ENCODE assay signal across 8 mouse cellular contexts in the genomic region with DNA sequence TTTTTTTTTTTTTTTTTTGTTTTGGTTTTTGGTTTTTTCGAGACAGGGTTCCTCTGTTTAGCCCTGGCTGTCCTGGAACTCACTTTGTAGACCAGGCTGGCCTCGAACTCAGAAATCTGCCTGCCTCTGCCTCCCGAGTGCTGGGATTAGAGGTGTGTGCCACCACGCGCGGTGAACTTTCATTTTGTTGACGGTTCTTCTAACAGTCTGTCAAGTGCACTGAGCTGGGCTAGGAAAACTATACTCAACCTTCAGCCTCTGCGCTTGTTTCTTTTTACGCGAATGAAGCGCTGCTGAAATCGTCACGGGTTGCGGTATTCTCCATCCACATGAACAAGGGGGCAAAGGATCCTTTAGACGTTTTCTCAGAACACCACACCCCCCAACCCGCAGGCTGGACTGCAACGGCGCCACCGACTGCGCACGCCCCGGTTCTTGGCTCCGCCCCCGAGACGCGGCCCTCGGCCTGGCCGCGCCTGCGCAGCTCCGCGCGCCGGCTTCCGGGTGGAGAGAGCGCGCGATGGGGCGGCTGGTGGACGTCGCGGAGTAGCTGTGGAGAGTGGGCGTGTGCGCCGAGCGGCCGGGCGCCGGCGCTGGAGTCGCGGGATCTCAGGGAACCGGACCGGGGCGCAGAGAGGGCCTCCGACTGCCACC. TPM values are rescaled to one million over a fixed set of nuclear protein-coding genes. Genes with fewer than 3 reads are reported as not detected.
DNase-seq lines count a peak whose midpoint lies in the region; ATAC-seq and TF ChIP-seq lines count a peak whose summit lies in the region.

Gene Kctd13, plus strand, starts transcription at position 496 of the 654 bp plus-strand sequence.

- H3K79me2 ChIP-seq in heart, adult 2 months (replicated peaks; ENCODE audit: control insufficient read depth, insufficient read depth, low read length) = no peaks in the 10 kb centered on the region

- H3K27ac ChIP-seq in embryonic facial prominence, embryonic 13.5 days = peak within 1 kb of the TSS; percentile 84
- peak within 1 kb of the TSS; percentile 50 for H3K27ac ChIP-seq in heart, adult 2 months
- H3K27ac ChIP-seq in limb, embryonic 15.5 days = peak within 1 kb of the TSS; percentile 81

- peak within 1 kb of the TSS; percentile 76 for H3K4me3 ChIP-seq in embryonic facial prominence, embryonic 13.5 days
- H3K4me3 ChIP-seq in heart, adult 2 months = peak within 1 kb of the TSS; percentile 93
- peak within 1 kb of the TSS; percentile 92 for H3K4me3 ChIP-seq in limb, embryonic 15.5 days

- peaks cover 24% of the 10 kb centered on the region for H3K36me3 ChIP-seq in embryonic facial prominence, embryonic 13.5 days
- H3K36me3 ChIP-seq in heart, adult 2 months (ENCODE audit: control insufficient read depth, insufficient read depth, low read length) = no peaks in the 10 kb centered on the region
- peaks cover 17% of the 10 kb centered on the region for H3K36me3 ChIP-seq in limb, embryonic 15.5 days

- intact Hi-C loops in heart, adult 2 months (cut with DNase I) = loop anchor here (1.0 to 5.0 kb wide), 4 partner anchors 30 to 68 kb away; partner anchors contain the start of genes Cdiptos and Hirip3

- no peak for TF ChIP-seq EP300 in heart, adult 2 months (IDR thresholded peaks at IDR 0.05; ENCODE audit: insufficient read depth, low read depth, low read length)

- 4% methylated on average over 56 of the region's 56 CpGs for WGBS in embryonic facial prominence, embryonic 13.5 days
- WGBS in heart, adult 2 months = 2% methylated on average over 55 of the region's 56 CpGs
- WGBS in limb, embryonic 15.5 days = 4% methylated on average over 55 of the region's 56 CpGs

- peak; percentile 95 for ATAC-seq in embryonic facial prominence, embryonic 13.5 days (ENCODE audit: insufficient number of reproducible peaks, insufficient read depth, low FRiP score, low TSS enrichment, low read depth)
- ATAC-seq in limb, embryonic 15.5 days (ENCODE audit: insufficient number of reproducible peaks, low FRiP score, low TSS enrichment, low read depth) = peak; percentile 94

- TF ChIP-seq CTCF in heart, adult 2 months (IDR thresholded peaks at IDR 0.05) = no peak

- no peaks in the 10 kb centered on the region for H3K9me3 ChIP-seq in embryonic facial prominence, embryonic 13.5 days
- no peaks in the 10 kb centered on the region for H3K9me3 ChIP-seq in limb, embryonic 15.5 days

- DNase-seq in 3T3-L1 (ENCODE audit: low read depth, low spot score) = peak; percentile 81
- DNase-seq in adrenal gland, postnatal 36 days = peak; percentile 95 to 98
- DNase-seq in heart, adult 2 months = peak; percentile 96 to 97
- DNase-seq in kidney, adult 8-10 months = peak; percentile 89 to 92
- DNase-seq in monocyte, adult 2 months (ENCODE audit: low read depth in 1 of 2, low spot score in 2 of 2) = peak; percentile 76 to 89
- peak; percentile 93 for DNase-seq in spleen, postnatal 36 days (ENCODE audit: low spot score in 2 of 2)

- peaks cover 12% of the 10 kb centered on the region for H3K4me1 ChIP-seq in embryonic facial prominence, embryonic 13.5 days
- peaks cover 2% of the 10 kb centered on the region for H3K4me1 ChIP-seq in heart, adult 2 months (ENCODE audit: control insufficient read depth, insufficient read depth, low read length)
- H3K4me1 ChIP-seq in limb, embryonic 15.5 days = peaks cover 11% of the 10 kb centered on the region

- H3K4me2 ChIP-seq in embryonic facial prominence, embryonic 13.5 days = peak within 1 kb of the TSS; percentile 92
- peak within 1 kb of the TSS; percentile 94 for H3K4me2 ChIP-seq in limb, embryonic 15.5 days

- peak; percentile 52 for TF ChIP-seq POLR2A in heart, adult 2 months (IDR thresholded peaks at IDR 0.05; ENCODE audit: insufficient read depth, low read depth, low read length)

- peak within 1 kb of the TSS; percentile 84 for H3K9ac ChIP-seq in embryonic facial prominence, embryonic 13.5 days
- peak within 1 kb of the TSS; percentile 94 for H3K9ac ChIP-seq in heart, adult 2 months (ENCODE audit: low read depth, low read length)
- H3K9ac ChIP-seq in limb, embryonic 15.5 days = peak within 1 kb of the TSS; percentile 87

- no peaks in the 10 kb centered on the region for H3K27me3 ChIP-seq in embryonic facial prominence, embryonic 13.5 days
- H3K27me3 ChIP-seq in heart, adult 2 months (ENCODE audit: control insufficient read depth, insufficient read depth, low read length) = no peaks in the 10 kb centered on the region
- no peaks in the 10 kb centered on the region for H3K27me3 ChIP-seq in limb, embryonic 15.5 days

RNA-seq across cellular contexts. Expression of gene Kctd13, which starts in this region (rescaled TPM):
- total RNA-seq in adrenal gland, postnatal 36 days (2021) = 10 to 100 TPM; 23.7 to 31.9 TPM
- polyA plus RNA-seq in embryonic facial prominence, embryonic 13.5 days (2015; fragmentation: Nextera tagmentation; extraction: Ambion mirVana) = 17.8 and 19.8 TPM in 2 replicates
- 1 to 10 TPM; 6.7 TPM for total RNA-seq in heart, adult 2 months (2021)
- polyA plus RNA-seq in heart, adult 2 months (2012; rRNA removed) = 12.7 and 13.7 TPM in 2 replicates
- 13.5 and 15.3 TPM in 2 replicates for polyA plus RNA-seq in limb, embryonic 15.5 days (2015; fragmentation: Nextera tagmentation; extraction: Ambion mirVana)

Comparison
In these comparisons a context has a peak if more than half of its experiments do, and no peak if none do; other contexts are left out.
1. Peak in every context shown above with its lines: DNase-seq, ATAC-seq, H3K4me3 ChIP-seq and H3K27ac ChIP-seq.